ENCODE assay signal across 7 mouse cellular contexts in genomic region chr11:82907651-82908607, GRCm38 (mm10). TPM values are rescaled to one million over a fixed set of nuclear protein-coding genes. Genes with fewer than 3 reads are reported as not detected.
A peak's percentile ranks its signal among the peaks of the same experiment; 100 is the strongest.
DNase-seq lines count a peak whose midpoint lies in the region; ATAC-seq lines count a peak whose summit lies in the region.

Gene Nle1 (minus strand): TSS chr11:82908411.

- peak within 1 kb of the TSS; percentile 86 for H3K27ac ChIP-seq in embryonic facial prominence, embryonic 10.5 days (replicated peaks)
- peak within 1 kb of the TSS; percentile 88 for H3K27ac ChIP-seq in limb, embryonic 10.5 days
- no peak within 1 kb of the TSS for H3K27ac ChIP-seq in midbrain, embryonic 13.5 days

- H3K4me3 ChIP-seq in embryonic facial prominence, embryonic 10.5 days = peak within 1 kb of the TSS; percentile 90
- H3K4me3 ChIP-seq in limb, embryonic 10.5 days = peak within 1 kb of the TSS; percentile 91
- H3K4me3 ChIP-seq in midbrain, embryonic 13.5 days (replicated peaks) = peak within 1 kb of the TSS; percentile 68

- no peaks in the 10 kb centered on the region for H3K9me3 ChIP-seq in embryonic facial prominence, embryonic 10.5 days
- H3K9me3 ChIP-seq in limb, embryonic 10.5 days (replicated peaks) = no peaks in the 10 kb centered on the region
- H3K9me3 ChIP-seq in midbrain, embryonic 13.5 days = no peaks in the 10 kb centered on the region

- H3K27me3 ChIP-seq in embryonic facial prominence, embryonic 10.5 days (replicated peaks; ENCODE audit: low read depth, poor library complexity, severe bottlenecking) = peaks cover 29% of the 10 kb centered on the region
- peaks cover 21% of the 10 kb centered on the region; the same call in 1 of the 2 replicates for H3K27me3 ChIP-seq in limb, embryonic 10.5 days (ENCODE audit: low read depth, poor library complexity, severe bottlenecking)
- H3K27me3 ChIP-seq in midbrain, embryonic 13.5 days = peaks cover 12% of the 10 kb centered on the region; the same call in 1 of the 2 replicates

- peaks cover 42% of the 10 kb centered on the region for H3K36me3 ChIP-seq in embryonic facial prominence, embryonic 10.5 days (replicated peaks)
- peaks cover 41% of the 10 kb centered on the region for H3K36me3 ChIP-seq in limb, embryonic 10.5 days
- H3K36me3 ChIP-seq in midbrain, embryonic 13.5 days = peaks cover 35% of the 10 kb centered on the region

- ATAC-seq in granulocyte monocyte progenitor cell, adult 5-6 weeks (replicated peaks; ENCODE audit: poor library complexity, severe bottlenecking) = peak; percentile 96
- ATAC-seq in midbrain, embryonic 13.5 days = peak; percentile 86

- peaks cover 12% of the 10 kb centered on the region for H3K4me1 ChIP-seq in embryonic facial prominence, embryonic 10.5 days
- peaks cover 16% of the 10 kb centered on the region for H3K4me1 ChIP-seq in limb, embryonic 10.5 days
- peaks cover 10% of the 10 kb centered on the region for H3K4me1 ChIP-seq in midbrain, embryonic 13.5 days (replicated peaks)

- DNase-seq in adrenal gland, postnatal 10 days = peak; percentile 97
- DNase-seq in embryonic facial prominence, embryonic 10.5 days (ENCODE audit: low spot score) = peak; percentile 94
- DNase-seq in kidney, adult 11 months = peak; percentile 82
- peak; percentile 97 for DNase-seq in limb, embryonic 10.5 days (ENCODE audit: low spot score)
- peak; percentile 85 for DNase-seq in spleen, adult 12 weeks (ENCODE audit: low spot score)

- peak within 1 kb of the TSS; percentile 74 for H3K4me2 ChIP-seq in midbrain, embryonic 13.5 days (replicated peaks)

- H3K9ac ChIP-seq in midbrain, embryonic 13.5 days (replicated peaks) = peak within 1 kb of the TSS; percentile 79

- WGBS in embryonic facial prominence, embryonic 10.5 days = 2% methylated on average over 73 of the region's 73 CpGs
- 2% methylated on average over 71 of the region's 73 CpGs for WGBS in limb, embryonic 10.5 days
- WGBS in midbrain, embryonic 13.5 days = 2% methylated on average over 70 of the region's 73 CpGs

RNA-seq across cellular contexts. Expression of gene Nle1, which starts in this region (rescaled TPM):
- total RNA-seq in adrenal gland, postnatal 10 days (2021) = 10 to 100 TPM; 18.6 to 22.0 TPM
- 41.2 and 45.6 TPM in 2 replicates for polyA plus RNA-seq in embryonic facial prominence, embryonic 10.5 days (2016; fragmentation: Nextera tagmentation; extraction: Ambion mirVana)
- 36.8 and 41.7 TPM in 2 replicates for total RNA-seq in granulocyte monocyte progenitor cell, adult 5-6 weeks (2014; fragmentation: Nextera tagmentation)
- 23.0 and 24.5 TPM in 2 replicates for total RNA-seq in granulocyte monocyte progenitor cell, adult 5-6 weeks (2017)
- 54.6 and 55.3 TPM in 2 replicates for polyA plus RNA-seq in limb, embryonic 10.5 days (2016; fragmentation: Nextera tagmentation; extraction: Ambion mirVana)
- polyA plus RNA-seq in midbrain, embryonic 13.5 days (2015; fragmentation: Nextera tagmentation; extraction: Ambion mirVana) = 31.2 and 32.2 TPM in 2 replicates
